Mouse (Mus musculus) right cerebral cortex, postnatal 36 days (tissue): ENCODE measurements around the gene Slco3a1.
"Not testable (repeated sequence)": the region's sequence is repeated elsewhere in the genome, so short reads cannot be mapped to it uniquely, and the experiment has no call there.

Experiments
- DNase-seq, 2 experiments: peaks; one replicate each; pipeline ENCODE4 v3.0.0; 2022; ENCODE audit warnings: low spot score in 2 of 2, mixed read lengths in 1 of 2

Slco3a1 gene

DNA sequence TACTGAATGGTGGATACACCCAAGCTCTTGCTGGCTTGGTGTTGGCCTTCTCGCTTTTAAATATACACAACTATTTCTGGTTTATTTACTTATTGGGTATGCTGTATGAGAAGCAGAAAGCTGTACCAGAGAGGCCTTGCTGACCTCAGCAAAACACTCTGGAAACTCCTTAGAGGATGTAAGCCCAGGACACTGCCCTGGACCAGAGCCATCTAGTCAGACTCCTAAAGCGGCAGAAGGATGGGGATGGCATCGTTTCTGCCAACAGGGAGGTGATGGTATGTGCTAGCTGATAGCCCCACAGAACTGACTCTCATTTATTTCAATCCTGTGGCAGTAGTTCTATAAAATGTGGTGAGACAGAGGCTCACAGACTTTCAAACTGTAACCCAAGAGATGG is 125.3 kb downstream of the Slco3a1 start:
- no peak for DNase-seq

DNA sequence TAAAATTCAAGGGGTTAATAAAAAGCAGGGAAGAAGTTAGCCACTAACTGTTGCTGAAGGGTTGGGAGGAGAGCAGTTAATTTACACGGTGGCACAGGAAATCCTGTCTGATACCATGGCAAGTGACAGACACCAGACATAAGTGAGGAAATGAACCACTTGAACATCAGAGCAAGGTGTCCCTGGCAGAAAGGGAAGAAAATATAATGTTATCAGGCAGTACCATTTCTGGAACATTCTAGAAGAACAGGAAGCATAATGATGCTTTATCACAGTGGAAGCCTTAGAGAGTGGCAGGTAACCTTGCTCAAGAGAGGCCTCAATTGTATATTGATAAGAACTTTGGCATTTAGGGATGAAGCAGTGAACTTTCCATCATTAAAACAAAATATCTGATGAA is 127.4 kb downstream of the Slco3a1 start:
- DNase-seq = no peak

DNA sequence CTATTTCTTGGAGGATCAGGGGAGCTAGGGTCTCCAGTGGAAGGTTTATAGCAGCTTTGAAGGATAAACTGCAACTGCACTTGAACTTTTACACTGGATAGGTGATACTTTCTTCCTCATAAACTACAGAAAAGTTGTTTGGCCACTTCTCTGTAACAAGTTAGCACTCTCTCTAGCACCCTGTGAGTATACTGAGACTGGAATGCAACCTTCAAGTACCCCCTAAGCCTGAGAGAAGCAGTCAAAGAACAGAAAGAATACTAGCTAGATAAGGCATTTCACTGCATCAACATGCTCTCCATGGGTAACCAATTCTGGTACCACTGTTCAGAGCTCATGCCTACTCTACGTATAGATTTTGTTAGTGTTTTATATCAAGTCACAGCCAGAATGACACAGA is 128.6 kb downstream of the Slco3a1 start:
- DNase-seq = no peak

DNA sequence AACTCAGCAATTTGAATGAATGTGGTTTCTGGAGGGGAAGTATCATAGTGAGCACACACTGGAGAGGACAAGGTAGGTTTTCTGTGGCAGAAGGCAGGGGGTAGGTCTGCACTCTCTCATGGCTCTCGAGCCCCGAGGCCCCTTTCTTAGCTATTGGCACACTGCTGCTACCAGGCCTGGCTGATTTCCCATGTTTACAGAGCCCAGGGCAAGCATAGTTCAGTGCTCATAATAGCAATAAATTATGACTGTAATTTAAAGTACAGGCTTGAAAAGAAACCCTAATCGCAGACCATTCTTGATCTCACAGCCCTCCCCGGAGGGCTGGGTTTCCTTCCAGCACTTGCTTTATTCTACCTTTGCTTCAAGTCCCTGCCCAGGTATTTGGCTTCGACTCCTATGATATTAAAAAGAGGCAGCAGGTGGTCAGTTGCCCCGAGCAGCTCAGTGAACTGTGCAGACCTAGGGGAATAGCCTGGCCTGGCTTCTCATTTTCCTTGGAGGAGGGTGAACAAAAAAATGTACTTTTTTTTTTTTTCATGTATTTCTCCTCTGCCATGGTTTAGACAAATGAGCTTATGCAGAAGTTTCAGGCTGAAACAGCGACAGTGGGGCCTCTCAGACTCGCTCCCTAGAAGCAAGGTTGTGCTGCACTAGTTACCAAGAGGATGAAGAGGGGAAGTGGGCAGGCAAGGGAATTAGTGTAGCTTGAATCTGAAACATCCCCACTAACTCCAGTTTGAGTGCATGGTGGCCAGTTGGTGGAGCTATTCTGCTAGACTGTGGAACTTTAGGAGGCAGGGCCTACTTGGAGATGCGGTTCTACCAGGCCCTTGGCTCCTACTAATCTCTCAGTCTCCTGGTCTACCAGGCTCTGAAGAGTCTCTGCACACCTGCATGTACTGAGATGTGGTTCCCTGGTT is 130.4 kb downstream of the Slco3a1 start:
- no peak for DNase-seq

DNA sequence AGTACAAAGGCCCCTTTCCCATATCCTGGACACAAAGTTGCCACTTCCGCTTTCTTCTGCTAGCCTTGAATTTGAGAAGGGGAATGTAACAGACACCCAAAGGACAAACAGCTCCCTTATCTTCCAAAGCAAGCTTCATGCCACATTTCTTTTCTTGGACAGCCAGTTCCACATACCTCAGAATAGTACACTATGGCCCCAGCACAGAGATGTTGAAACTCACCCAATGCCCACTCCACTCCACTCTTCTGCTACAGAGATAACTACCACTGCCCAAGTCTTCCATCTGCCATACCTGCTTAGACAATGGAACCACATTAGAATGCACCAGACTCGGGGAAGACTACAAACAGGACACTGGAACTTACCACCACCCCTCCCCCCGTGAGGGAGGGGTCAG is 131.3 kb downstream of the Slco3a1 start:
- DNase-seq = no peak

DNA sequence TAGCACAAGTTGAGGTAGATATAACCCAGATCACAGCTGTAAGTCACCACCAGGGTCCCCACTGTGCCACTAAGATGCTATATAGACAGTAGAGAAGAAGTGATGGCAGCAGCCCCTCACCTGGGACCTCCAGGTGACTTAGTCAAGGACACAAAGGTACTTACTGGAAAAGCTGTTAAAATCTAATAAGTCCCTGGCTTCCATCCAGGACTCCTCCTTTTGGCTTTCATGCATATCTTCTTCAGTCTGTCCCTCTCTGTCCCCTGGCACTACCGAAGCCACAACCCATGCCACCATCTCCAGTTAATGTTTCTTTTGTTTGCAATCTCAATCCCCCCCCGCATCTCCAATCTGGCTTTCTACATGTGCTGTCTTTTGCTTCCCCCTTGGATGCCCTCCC is 131.8 kb downstream of the Slco3a1 start:
- DNase-seq = no peak

DNA sequence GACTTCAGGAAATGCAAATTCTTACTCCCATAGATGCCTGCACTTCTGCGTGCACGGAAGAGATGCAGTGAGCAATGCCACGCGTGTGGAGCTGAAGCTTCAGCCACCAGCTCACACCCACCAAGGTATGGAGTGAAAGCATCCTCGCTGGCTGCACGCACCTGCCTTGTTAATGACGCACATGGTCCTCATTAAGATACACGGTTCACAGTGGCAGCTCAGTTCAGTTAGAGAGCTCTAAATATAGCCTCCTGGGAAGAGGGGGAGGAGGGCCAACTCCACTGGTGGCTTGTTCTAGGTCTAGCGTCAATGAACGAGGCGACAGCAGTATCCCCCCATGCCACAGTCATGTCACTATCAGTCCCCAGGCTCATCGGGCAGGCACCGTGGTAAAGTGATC is 132.6 kb downstream of the Slco3a1 start:
- peak; percentile 26 to 30 for DNase-seq

DNA sequence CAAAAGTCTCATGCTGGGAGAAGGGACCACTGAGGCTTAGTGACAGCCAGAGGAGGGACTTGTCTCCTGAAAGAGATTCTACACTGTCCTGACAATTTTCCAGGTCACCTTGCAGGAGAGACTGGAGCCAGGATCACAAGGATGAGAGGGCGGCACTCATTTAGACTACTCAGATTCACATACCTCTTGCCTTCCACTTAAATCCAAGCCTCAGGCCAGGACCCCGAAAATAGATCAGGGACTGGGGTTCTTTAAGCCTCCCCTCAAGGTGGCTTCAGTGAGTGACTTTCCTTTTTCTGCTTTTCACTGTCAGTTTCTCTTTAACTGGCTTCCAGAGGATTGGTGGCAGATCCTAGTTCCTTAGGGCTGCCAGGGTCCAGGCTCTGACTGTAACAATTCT is 133.0 kb downstream of the Slco3a1 start:
- DNase-seq = no peak

DNA sequence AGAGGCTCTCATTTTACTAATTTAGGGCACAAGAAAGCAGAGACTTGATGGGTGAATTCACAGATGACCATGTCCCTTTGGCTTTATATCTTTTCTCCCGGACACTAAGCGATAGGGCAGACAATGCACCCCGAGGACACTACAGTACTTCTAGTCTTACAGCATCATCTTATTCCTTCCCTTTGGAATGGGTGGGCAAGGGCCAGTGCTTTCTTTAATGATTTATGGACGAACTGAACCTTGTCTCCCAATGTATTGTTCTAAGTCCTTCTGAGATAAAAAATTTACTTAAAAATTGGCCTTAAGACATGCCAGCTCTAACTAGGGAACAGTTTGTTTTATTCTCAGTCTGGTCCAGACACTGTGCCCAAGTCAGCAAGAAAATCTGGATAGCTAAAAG is 134.9 kb downstream of the Slco3a1 start:
- no peak for DNase-seq

DNA sequence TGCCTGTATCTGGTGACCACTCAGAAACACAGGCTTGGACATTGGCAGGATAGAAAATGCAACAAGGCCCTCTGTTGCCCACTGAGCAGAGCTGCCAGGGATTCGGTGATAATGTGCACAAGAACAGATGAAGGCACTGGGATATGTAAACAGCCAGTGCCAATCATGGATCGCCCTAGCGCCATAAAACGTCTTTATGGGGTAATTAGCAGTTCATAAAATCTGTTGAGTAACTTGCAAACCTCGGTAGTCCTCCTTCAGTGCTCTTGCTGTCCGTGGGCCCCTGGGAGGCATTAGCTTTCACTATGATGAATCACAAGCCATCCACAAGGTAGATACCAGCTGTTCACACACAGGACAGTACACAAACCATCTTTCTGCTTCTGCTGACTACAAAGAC is 137.6 kb downstream of the Slco3a1 start:
- DNase-seq = no peak

DNA sequence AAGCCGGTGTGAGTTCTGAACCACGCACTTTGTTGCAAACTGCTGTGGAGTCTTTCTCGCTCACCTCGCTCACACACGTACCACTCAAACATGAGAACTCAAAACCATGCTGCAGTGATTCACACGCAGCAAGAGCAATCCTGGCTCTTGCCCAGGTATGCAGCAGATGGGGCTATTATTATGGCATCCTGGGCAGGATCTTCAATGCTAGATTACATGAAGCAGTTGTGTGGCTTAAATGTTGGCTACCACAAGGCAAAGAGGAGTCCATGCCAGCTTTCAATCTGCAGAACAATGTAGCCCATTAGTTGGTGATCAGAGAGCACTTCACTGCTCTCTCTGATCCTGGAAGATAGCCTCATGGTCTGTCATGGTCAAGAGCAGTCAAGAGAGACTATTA is 139.3 kb downstream of the Slco3a1 start:
- no peak for DNase-seq

DNA sequence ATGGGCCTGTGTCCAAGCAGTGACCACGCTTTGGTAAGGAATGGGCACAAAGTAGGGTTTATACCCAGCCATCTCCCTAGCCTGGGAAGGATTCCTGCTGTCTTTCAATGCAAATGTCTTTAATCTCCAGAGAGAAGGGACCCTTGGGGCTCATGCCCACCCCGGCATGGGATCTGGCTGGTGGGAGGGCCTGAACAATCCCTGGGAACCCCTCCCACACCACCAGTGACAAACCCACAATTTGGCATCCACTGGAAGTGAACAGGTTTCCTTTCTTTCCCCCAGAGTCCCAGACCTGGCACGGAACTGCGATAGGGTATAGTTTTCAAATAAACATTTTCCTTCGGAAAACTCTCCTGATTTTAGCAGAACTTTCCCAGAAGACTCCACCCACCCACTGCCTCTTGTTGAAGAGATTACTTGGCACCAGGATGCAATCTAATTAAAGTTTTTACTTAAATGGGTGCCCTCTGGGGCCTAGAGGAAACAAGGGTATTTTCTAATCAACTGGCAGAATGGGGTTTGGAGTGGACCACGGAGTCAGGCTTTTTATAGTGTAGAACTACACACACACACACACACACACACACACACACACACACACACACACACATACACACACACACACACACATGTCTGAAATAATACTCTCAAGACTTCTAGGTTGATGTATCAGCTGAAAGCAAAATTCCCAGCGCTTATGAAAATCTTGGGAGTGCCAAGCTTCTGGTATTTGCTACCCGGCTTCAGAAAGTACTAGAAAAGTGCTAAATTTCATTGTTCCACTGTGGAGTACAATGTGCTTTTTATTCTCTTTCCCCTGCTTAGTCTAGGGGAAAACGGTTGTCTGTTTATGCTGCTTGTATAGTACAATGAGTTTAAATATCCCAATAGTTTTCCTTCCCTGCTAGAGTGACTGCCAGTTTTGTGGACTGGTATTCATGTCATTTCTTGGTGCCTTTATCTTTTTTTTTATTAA is 140.6 kb downstream of the Slco3a1 start:
- no peak for DNase-seq

DNA sequence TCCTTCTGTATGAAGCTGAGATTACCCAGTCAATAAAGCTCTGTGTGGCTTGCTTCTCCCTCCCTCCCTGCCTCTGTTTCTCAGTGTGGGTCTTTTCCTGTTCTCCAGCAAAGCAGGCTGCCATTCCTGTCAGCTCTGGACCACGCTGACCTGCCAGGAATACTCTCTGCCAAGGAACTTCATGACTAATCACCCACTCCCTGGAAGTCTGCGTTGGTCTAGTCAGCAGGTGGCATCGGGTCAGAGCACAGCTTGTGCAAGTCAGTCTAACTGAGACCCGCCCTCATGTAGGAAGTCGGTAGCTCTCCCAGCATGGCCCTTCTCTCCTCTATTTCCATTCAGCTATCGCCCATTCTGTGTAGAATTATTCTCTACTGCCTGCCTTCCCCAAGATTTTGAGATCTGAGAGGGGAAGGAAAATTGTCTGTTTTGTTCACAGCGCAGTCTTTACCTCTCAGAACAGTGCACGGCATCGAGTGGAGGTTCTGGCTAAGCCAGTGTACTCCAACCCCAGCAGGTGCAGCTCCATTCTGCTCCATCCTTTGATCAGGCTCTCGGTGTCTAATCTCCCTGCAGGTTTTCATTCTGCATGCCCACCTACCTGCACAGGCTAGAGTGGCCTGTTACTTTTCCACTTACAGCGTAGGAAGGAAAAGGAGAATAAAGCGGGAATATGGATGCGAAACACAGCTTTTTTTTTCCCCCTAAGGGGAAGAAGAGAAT is 145.8 kb downstream of the Slco3a1 start:
- DNase-seq = no peak

DNA sequence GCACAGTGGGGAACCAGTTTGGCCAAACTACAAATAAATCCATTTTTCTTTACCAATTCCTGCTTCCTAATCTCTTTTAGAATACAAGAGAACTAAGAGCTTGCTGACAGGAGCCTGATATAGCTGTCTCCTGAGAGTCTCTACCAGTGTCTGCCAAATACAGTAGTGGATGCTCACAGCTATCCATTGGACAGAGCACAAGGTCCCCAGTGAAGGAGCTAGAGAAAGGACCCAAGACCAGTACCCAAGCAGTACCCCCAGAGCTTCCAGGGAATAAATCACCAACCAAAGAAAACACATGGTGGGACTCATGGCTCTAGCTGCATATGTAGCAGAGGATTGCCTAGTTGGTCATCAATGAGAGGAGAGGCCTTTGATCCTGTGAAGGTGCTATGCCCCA is 146.7 kb downstream of the Slco3a1 start:
- not testable (repeated sequence) for DNase-seq

DNA sequence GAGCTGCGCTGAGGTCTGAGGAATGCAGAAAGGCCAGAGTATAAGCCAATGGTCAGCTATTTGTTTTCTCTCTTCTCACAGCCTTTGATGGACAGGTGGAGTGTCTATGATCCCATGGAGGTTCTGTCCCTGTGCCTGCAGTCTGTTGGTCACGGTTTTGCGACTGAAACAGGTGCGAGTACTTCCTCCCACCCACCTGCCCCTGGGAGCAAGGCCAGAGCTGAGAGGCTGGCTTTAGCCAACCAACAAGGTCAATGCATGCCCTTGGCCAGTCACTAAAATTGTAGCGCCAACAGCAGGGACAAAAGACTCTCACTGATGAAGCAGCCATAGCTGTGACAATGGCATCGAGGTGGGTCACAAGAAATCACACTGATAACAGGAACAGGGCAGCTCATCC is 154.9 kb downstream of the Slco3a1 start:
- DNase-seq = no peak

DNA sequence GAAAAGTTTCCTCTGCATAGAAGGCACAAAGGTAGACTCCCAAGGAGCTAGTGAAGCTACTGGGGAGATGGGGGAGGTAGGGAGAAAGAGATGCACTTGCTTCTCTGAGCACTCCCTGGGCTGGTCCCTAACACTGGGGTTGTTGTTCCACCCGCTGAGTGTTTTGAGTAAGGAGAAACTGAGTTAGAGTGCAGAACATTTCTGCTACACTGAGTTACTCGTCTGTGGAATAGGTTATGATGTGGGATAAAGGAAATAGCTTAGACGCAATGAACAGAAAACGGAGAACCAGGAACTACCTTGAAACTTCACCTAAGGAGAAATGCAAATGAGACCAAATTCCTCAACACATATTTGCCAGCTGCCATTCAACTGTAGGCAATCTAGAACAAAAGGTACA is 155.4 kb downstream of the Slco3a1 start:
- no peak for DNase-seq

DNA sequence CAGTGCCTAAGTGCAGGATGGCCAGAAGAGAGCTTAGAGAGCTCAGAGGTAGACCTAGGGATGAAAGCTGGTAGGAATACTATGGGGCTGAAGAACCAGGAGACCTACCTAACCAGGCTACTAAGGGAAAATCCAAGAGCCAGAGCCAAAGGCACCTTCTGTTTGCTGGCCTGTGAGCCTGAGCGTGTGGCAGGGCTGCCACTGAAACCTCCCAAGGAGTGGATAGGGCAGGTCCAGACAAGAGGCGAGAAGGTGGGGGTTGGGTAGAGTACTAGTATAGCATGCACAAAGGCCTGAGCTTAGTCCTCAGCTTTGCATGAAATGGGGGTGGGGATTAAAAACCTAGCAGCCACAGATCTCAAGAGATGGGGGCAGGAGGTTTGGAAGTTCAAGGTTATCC is 156.3 kb downstream of the Slco3a1 start:
- DNase-seq = no peak

DNA sequence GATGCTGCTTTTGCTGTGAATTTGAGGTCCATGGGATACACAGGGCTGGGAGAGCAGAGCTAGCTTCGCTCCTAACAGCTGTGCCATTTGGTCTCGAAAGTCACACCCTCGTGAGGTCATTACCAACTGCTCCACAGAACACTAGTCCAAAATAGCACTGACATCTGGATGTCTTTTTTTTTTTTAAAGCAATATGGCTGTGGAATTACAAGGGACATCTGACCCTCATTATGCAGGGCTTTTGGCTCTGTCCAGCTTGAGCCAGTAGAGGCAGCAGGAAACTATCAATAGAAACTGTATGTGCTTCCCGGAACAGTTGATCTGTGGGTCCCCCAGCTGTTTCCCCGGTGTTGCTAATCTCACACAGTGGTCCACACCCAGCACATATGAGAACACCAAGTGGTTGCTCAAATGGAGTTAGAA is 163.1 kb downstream of the Slco3a1 start:
- no peak for DNase-seq

DNA sequence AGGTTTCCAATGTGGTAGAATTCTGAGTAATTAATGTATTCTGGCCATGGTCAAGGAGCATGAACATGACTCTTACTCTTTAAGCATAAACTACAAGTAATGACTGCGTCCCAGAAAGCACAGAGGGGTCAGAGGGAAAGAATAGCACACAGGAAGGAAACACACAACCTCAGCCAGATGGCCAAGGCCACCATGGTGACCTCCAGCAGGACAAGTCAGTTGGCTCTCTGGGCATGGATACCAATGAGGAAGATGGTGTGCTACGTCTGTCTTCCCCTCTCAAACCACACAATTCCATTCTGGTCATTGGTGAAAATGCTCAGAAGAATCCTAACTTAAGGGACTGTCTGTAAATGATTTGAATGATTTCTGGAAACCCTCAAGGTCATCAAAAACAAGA is 165.0 kb downstream of the Slco3a1 start:
- DNase-seq = no peak

DNA sequence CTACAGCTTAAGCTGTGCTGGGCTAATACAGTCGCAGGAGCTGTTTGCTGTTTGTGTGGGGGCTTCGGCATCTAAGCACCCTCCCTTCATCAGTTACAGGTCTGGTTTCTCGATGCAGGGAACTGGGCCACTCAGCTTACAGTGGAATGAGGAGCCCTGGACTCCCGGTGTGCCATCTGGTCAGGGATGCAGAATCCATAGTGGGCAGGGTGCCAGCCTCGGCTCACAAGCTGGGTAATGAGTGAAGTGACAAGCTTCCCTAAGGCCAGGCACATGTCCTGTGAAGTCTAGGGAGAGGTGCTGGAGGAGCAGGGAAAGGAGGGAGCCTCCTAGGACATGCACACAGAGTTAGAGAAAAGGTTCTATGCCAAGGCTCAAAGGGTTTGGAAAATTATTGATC is 168.3 kb downstream of the Slco3a1 start:
- DNase-seq = no peak

DNA sequence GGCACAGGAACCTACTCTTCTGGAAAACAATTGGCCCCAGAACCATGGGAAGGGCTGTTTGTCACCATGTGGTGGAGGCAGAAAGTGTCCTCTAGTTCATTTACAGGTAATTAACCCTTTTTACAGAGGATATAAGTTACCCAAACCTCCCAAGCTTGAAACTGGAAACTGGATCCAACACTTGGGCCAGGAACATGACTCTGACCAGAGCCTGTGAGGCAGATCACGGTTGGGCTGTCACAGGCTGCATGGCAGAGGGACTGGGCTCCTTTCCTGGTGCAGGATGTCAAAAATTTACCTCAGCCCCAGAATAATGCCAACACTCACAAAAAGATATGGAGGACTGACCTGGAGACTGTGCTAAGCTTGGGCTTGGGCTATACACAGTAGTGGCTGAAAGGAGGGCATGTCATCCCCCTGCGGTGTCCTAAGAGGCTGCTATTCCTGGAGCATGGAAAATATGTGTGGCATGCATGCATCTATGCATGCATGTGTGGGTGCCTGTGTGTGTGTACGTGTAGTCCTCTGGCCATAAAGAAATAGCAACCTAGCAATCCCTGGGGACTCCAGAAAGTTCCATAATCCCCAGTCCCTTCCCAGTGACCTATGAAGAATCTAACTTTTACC is 171.4 kb downstream of the Slco3a1 start:
- DNase-seq = no peak

DNA sequence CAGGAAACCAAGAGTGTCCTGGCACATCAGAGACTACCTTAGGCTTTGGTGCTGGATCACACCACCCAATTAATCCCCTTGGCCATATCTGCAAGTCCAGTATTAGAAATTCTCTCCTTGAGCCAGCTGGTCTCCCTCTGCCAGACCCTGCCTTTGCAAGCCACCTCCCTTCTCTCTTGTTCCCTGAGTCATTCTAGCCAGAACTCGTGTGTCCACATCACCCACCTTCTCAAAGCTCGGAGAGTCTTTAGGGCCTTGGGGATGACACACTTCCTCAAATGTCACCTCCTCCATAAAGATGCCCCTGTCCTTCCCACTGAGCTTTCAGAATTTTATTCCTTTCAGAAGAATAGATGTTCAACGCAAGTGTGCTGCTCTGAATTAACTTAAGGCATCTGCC is 172.3 kb downstream of the Slco3a1 start:
- no peak for DNase-seq
